Mouse (Mus musculus): ENCODE measurements around the gene Cyp2c69. TPM values are rescaled to one million over a fixed set of nuclear protein-coding genes. Genes with fewer than 3 reads are reported as not detected.

The Cyp2c69 gene
- 0.06 and 0.07 TPM in 2 replicates for polyA plus RNA-seq (2012; rRNA removed; ENCODE audit: low replicate concordance)

DNA sequence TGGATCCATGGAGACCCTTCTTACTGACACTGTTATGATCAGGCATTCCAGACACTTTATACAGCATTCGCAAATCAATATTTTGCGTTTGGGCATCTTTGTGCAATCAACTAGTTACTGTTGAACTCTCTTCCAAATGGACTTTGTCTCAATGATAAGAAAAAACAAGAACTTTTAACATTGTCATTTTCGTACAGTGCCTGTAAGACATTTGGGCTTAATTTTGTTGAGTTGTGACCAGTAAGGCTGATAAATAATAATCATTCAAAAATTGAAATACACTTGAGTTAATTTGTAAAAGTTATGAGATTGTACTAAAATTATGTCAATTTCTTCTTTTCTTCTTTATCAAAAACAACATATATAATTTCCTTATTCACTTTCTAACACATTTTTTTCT lies at the start of gene Cyp2c69:
TSS of gene Cyp2c69 (minus strand) at position 101 of the 400 bp plus-strand sequence.

DNA sequence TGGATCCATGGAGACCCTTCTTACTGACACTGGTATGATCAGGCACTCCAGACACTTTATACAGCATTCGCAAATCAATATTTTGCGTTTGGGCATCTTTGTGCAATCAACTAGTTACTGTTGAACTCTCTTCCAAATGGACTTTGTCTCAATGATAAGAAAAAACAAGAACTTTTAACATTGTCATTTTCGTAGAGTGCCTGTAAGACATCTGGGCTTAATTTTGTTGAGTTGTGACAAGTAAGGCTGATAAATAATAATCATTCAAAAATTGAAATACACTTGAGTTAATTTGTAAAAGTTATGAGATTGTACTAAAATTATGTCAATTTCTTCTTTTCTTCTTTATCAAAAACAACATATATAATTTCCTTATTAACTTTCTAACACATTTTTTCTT lies 73.9 kb downstream of the Cyp2c69 start, which contains the start of gene Cyp2c40:
TSS of gene Cyp2c40 (minus strand) at position 101 of the 400 bp plus-strand sequence.

Other genes starting within 250 kb of the Cyp2c69 start
- gene Cyp2c67, start 237.7 kb downstream of the Cyp2c69 start, polyA plus RNA-seq (2012; rRNA removed; ENCODE audit: low replicate concordance): not detected in 2 replicates
- not detected in 2 replicates for gene Cyp2c68, start 145.7 kb downstream of the Cyp2c69 start, polyA plus RNA-seq (2012; rRNA removed; ENCODE audit: low replicate concordance)
- gene Cyp2c40, start 74.0 kb downstream of the Cyp2c69 start, polyA plus RNA-seq (2012; rRNA removed; ENCODE audit: low replicate concordance): 0.09 TPM in 1 of 2 replicates, not detected in the other
- 0.12 TPM in 1 of 2 replicates, not detected in the other for gene Cyp2c37, start 105.6 kb upstream of the Cyp2c69 start, polyA plus RNA-seq (2012; rRNA removed; ENCODE audit: low replicate concordance)
- gene Cyp2c54, start 187.0 kb upstream of the Cyp2c69 start, polyA plus RNA-seq (2012; rRNA removed; ENCODE audit: low replicate concordance): not detected in 2 replicates
- not detected in 2 replicates for gene Cyp2c50, start 202.9 kb upstream of the Cyp2c69 start, polyA plus RNA-seq (2012; rRNA removed; ENCODE audit: low replicate concordance)

Measured in subcutaneous adipose tissue, adult 2 months (tissue).